Mouse (Mus musculus): ENCODE results near the gene Cdk20.

GRCm38 (mm10) chr13:64439471-64439870, 7.4 kb downstream of the Cdk20 start:
- TF ChIP-seq CTCF (IDR thresholded peaks at IDR 0.05; ENCODE audit: borderline replicate concordance, insufficient read depth, low read depth, low read length) (no peak), POLR2A (IDR thresholded peaks at IDR 0.05; ENCODE audit: borderline replicate concordance, insufficient read depth, low read length) (no peak)
